Mouse (Mus musculus) gastrocnemius, postnatal 14 days (tissue): ENCODE measurements around the gene Tbc1d2b. TPM values are rescaled to one million over a fixed set of nuclear protein-coding genes. Genes with fewer than 3 reads are reported as not detected.

Experiments used
- DNase-seq: peaks from one replicate; pipeline ENCODE4 v3.0.0; 2021; ENCODE audit warnings: mixed read lengths
- intact Hi-C: fragments of 180-260 bp; cut with DNase I; formaldehyde crosslinking; loops from one replicate; pipeline ENCODE4 v1.15.1; 2025; ENCODE audit warnings: low total_unique reads
- total RNA-seq, 2 experiments: library from RNA; stranded (reverse); gene quantifications; 2 replicates each; pipeline ENCODE4 v1.2.3; 2021

Gene Tbc1d2b
- total RNA-seq, 2 experiments from 2014 or later: 11.3 to 13.4 TPM

- DNase-seq: no peak
- intact Hi-C loops: no loop called here
Observed at GRCm38 (mm10) chr9:90183550-90183949, 87.1 kb downstream of the Tbc1d2b start.

DNA sequence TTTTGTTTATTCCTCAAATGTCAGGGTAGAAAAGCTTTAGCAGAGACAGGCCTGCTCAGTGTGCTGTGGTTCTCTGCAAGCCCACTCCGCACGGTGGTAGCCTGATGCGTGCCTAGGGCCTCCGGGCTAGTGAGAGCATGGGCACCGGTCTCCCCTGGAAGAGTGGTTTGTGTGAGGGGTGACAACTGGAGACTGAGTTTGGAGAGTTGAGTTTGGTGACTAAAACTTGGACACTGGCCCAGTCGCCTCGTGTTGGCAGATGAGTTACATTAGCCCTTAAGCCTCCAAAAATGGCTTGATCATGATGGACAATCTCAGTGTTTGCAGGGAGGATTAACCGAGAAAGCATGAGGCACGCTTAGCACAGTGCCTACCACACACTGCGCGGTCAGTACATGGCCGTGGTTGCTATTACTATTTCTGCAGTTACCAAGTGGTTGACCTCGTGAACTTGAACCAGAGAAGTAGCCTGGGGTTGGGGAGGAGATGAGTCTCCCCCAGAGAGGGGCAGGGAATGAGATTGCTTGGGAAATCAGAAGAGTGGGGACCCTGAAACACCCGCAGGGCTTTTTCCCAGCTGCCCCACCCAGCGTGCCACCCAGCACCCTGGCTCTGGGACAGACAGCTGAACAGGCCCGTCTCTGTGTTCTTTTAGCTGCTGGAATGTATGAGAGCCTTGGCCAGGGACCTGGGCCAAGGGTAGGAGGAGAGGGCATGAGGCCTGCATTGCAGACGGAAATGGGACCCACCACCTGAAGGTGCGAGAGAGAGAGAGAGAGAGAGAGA, 87.8 kb downstream of the Tbc1d2b start:
- DNase-seq: no peak
- intact Hi-C loops: no loop called here

DNA sequence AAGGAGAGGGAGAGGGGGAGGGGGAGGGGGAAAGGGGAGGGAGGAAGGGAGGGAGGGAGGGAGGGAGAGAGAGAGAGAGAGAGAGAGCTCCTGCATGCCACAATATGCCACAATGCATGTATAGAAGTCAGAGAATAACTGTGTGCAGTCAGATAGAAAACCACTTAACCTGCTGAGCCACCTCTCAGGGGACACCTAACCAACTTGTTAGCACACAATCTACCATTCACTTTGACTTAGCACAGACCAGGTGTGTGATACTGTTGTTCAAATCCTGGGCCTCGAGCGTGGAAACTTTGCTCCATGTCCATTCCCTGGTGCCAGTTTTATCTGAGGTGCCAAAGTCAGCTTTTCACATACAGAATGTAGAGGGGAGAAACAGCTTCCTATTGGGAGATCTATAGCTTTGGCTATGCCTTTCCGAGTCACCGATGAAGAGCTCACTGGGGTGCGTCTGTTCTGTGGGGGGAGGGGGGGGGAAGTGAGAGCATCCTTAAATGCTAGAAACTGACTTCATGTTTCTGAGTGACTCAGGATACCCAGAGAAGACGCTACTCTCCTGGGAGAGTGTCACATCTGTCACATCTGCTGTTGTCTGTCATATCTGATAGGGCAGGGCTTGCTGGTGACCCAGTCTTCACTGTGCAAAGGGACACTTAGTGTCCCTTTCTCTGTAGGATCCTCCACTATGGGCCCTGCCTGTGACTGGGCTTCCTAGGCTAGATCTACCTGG, 88.8 kb downstream of the Tbc1d2b start:
- no peak for DNase-seq
- intact Hi-C loops: no loop called here

DNA sequence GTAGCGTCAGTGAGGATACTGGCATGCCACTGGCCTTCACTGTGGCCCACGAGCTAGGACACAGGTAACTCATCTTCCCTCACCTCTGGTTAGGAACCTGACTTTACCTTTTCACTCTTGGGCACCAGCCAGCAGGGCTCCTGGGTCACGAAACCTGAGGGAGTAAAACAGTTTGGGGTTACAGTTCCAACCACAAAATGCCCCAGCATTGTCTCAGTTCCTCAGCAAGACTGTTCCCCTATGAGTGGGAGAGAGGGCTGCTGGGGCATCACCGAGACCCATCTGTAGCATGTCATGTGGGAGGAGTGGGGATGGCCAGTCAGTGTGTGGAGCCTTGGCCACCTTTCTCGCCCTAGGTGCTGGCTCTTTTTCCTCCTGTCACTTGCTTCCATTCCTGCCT, 91.2 kb downstream of the Tbc1d2b start:
- intact Hi-C loops: no loop called here
- peak; percentile 3 for DNase-seq

DNA sequence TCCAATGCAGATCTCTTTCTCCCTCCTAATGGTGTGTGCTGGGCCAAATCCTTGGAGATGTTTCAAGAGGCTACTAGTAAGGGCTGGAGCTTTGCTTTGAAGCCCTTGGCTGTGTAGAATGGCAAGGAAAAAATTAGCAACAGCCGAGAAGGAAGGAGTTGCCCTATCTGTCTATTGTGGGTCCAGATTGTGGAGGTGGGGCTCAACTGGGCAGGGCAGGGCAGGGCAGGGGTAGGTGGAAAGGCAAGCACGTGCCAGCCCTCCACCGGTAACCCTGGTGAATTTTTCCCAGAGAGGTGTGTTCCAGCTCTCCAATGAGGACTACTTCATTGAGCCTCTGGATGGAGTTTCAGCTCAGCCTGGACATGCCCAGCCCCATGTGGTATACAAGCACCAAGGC, 97.3 kb downstream of the Tbc1d2b start:
- intact Hi-C loops: no loop called here
- peak; percentile 2 for DNase-seq

DNA sequence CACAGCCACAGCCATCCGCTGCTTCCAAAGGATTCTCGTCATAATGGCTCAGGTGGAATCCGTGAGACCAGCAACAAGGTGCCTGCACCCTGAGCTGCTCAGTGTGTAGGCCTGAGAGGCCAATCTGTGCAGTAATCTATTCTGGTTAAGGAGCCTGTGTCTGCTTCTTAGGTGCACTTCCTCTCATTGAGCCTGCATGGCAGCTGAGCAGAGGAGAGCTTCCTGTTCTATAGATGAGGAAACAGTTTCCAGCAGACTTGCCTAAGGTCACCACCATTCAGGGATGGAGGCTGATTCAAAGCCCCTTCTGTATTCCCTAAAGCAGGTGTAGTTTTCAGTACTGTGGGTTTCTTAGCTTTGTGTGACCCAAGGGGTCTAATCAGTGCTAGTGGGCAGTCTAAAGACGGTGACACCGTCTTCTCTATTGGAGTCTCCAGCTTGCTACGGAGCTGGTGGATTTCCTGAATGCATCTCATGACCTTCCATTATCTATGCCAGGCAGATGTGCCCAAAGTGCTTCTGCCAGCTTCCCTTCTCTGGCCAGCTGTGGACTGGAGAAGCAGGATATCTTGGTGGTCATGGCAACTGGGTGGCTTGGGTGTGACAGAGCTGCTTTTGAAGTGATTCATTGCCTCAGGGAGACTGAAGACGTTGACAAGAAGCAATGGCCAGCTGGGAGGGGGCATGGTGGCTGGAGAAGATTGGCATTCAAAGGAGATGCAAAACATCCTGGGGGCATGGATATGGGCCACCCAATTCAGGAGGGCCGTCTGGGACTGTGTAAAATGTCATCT, 97.9 kb downstream of the Tbc1d2b start:
- intact Hi-C loops: no loop called here
- DNase-seq: peak; percentile 2

- intact Hi-C loops: no loop called here
- DNase-seq: no peak
Observed at GRCm38 (mm10) chr9:90171421-90171820, 99.2 kb downstream of the Tbc1d2b start.

- intact Hi-C loops: no loop called here
- no peak for DNase-seq
Observed at GRCm38 (mm10) chr9:90169965-90170364, 100.6 kb downstream of the Tbc1d2b start.

DNA sequence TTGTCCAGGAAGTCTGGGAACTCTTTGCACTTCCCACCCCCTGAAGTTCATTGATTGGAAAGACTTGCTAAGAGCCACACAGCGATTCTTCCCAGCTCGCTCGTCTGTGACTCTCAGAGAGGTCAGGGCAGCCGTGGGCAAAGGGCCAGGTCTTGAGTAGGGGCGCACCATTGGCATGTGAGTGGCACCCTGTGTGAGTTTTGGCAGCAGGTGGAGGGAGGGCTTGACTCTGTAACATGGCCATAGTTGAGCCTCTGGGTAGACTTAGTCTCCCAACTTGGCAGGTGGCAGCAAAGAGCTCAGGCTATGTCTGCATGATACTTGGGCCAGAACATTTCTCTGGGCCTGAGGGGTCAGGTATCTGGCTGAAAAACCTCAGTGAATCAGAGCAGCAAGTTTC, 104.0 kb downstream of the Tbc1d2b start:
- intact Hi-C loops: no loop called here
- DNase-seq: no peak

GRCm38 (mm10) chr9:90165590-90165989, 105.0 kb downstream of the Tbc1d2b start:
- intact Hi-C loops: no loop called here

GRCm38 (mm10) chr9:90164670-90165453, 105.7 kb downstream of the Tbc1d2b start:
- DNase-seq: no peak

More at GRCm38 (mm10) chr9:90165590-90165989, 105.0 kb downstream of the Tbc1d2b start:
- DNase-seq: no peak

GRCm38 (mm10) chr9:90163749-90164095, 106.9 kb downstream of the Tbc1d2b start:
- peak; percentile 66 for DNase-seq
- intact Hi-C loops: no loop called here

More at GRCm38 (mm10) chr9:90164670-90165453, 105.7 kb downstream of the Tbc1d2b start:
- intact Hi-C loops: no loop called here

- peak; percentile 43 for DNase-seq
- intact Hi-C loops: no loop called here
Observed at GRCm38 (mm10) chr9:90162926-90163748, 107.5 kb downstream of the Tbc1d2b start, which contains the start of gene Adamts7. TSS of gene Adamts7 (plus strand) at chr9:90163069.

DNA sequence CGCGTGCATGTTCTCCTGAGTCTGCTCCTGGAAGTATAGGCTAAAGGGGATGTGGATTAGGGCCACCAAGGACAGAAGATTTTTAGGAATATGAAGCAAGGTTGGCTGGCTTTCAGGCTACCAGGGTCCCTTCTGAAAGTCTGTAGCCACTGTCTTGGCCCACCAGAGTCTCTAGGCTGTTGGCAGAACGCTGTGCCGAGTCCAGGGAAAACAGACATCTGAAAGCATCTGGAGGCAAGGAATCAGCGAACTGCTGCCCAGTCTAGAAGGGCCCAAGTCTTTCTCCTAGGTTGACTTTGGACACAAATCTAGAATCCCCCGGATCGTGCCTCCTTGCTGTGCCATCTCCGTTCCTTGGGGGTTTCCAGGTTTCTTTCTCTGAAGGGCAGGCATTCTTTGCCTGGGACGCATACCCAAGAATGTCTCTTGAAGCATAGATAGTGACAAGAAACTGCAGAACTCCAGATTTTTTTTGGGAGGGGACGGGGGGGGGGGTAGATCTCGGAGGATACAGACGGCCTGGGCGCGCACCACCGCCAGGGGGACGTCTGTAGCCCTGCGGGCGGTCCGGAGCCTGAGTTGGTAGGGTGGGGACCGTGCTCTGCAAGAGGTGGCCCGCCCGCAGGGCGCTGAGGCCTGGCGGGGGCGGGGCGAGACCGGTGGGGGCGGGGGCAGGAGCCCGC, 108.2 kb downstream of the Tbc1d2b start:
- intact Hi-C loops: no loop called here

More for the DNA sequence above, 108.2 kb downstream of the Tbc1d2b start:
- DNase-seq: peak; percentile 82
